7 mouse cellular contexts compared by ENCODE assay signal in genomic region chr10:10597495-10597894, GRCm38 (mm10). TPM values are rescaled to one million over a fixed set of nuclear protein-coding genes. Genes with fewer than 3 reads are reported as not detected.
DNase-seq lines count a peak whose midpoint lies in the region; ATAC-seq and TF ChIP-seq lines count a peak whose summit lies in the region.
"Not testable (repeated sequence)": the region's sequence is repeated elsewhere in the genome, so short reads cannot be mapped to it uniquely, and the experiment has no call there.
"Had no signal": no experiment of that assay in that cellular context is flagged by ENCODE, and none has a peak within 500 bp of the region (broad histone marks: within the 10 kb centered on the region; RNA-seq: fewer than 3 reads in every experiment).

No protein-coding gene starts in this region.

- not testable (repeated sequence) for H3K4me1 ChIP-seq in forebrain, embryonic 14.5 days (ENCODE audit: control insufficient read depth, insufficient read depth, low read length); lung, postnatal 0 days (ENCODE audit: insufficient read depth, low read depth, low read length)

- not testable (repeated sequence) for H3K4me2 ChIP-seq in forebrain, embryonic 14.5 days (ENCODE audit: low read length); lung, postnatal 0 days (replicated peaks; ENCODE audit: low read depth, low read length)

- not testable (repeated sequence) for H3K27ac ChIP-seq in forebrain, embryonic 14.5 days (ENCODE audit: low read depth, low read length); layer of hippocampus, adult 2 months; lung, postnatal 0 days (ENCODE audit: low read length)

- H3K36me3 ChIP-seq in forebrain, embryonic 14.5 days (ENCODE audit: control insufficient read depth, insufficient read depth, low read length); lung, postnatal 0 days (ENCODE audit: insufficient read depth, low read length): not testable (repeated sequence)

- H3K9ac ChIP-seq in forebrain, embryonic 14.5 days (ENCODE audit: low read length); lung, postnatal 0 days (replicated peaks; ENCODE audit: low read depth): not testable (repeated sequence)

- not testable (repeated sequence) for H3K9me3 ChIP-seq in forebrain, embryonic 14.5 days (replicated peaks; ENCODE audit: control insufficient read depth, low read length); lung, postnatal 0 days (ENCODE audit: low read length)

- not testable (repeated sequence) for ATAC-seq in forebrain, embryonic 14.5 days; lung, postnatal 0 days

- not testable (repeated sequence) for H3K4me3 ChIP-seq in forebrain, embryonic 14.5 days (ENCODE audit: low read depth, low read length); layer of hippocampus, adult 2 months; lung, postnatal 0 days (ENCODE audit: low read depth, low read length)

- peak; percentile 62 for TF ChIP-seq CTCF in layer of hippocampus, adult 2 months (conservative IDR thresholded peaks at IDR 0.05)
- 0 out of 2 replicates have a peak, but pooled peaks have one; percentile 8 for TF ChIP-seq CTCF in lung, postnatal 0 days (IDR thresholded peaks at IDR 0.05)

- not testable (repeated sequence) for H3K27me3 ChIP-seq in forebrain, embryonic 14.5 days (replicated peaks; ENCODE audit: control insufficient read depth, insufficient read depth, low read length); lung, postnatal 0 days (replicated peaks; ENCODE audit: insufficient read depth, low read length)

- peak; percentile 10 to 14 for DNase-seq in cerebellum, adult 18-20 months
- DNase-seq in cerebellum, adult 9-11 months: peak; percentile 16
- peak; percentile 13 for DNase-seq in forebrain, embryonic 14.5 days (ENCODE audit: low spot score)
- DNase-seq in heart, adult 11 months: peak; percentile 33
- peak; percentile 7 to 17 for DNase-seq in layer of hippocampus, adult 2 months (ENCODE audit: low spot score in 2 of 2)
- DNase-seq in lung, postnatal 0 days (ENCODE audit: low spot score): not testable (repeated sequence)

- 90% methylated on average over 2 of the region's 2 CpGs for WGBS in forebrain, embryonic 14.5 days
- WGBS in lung, postnatal 0 days: 94% methylated on average over 2 of the region's 2 CpGs

- TF ChIP-seq EP300 in lung, postnatal 0 days (IDR thresholded peaks at IDR 0.05): not testable (repeated sequence)

RNA-seq across cellular contexts. Expression of gene Rab32, which starts 39.4 kb away (rescaled TPM):
- polyA plus RNA-seq in forebrain, embryonic 14.5 days (2014; fragmentation: Nextera tagmentation; extraction: Ambion mirVana): 4.9 and 5.3 TPM in 2 replicates
- 1 to 10 TPM; 3.5 to 4.8 TPM for total RNA-seq in layer of hippocampus, adult 2 months (2021)
- 18.8 and 20.3 TPM in 2 replicates for polyA plus RNA-seq in lung, postnatal 0 days (2015; fragmentation: Nextera tagmentation; extraction: Ambion mirVana)
- total RNA-seq: MEL had no signal
